Mouse (Mus musculus) naive thymus-derived CD4-positive, alpha-beta T cell, adult 2 months (primary cell): ENCODE results near the gene Adam10.

Experiments used
- DNase-seq: peaks from one replicate; pipeline ENCODE4 v3.0.0-alpha.2; 2011; ENCODE audit warnings: low read depth

Gene Adam10

GRCm38 (mm10) chr9:70678682-70679131, at the start of gene Adam10:
Gene Adam10 (plus strand): TSS chr9:70678997.
- peak; percentile 98 for DNase-seq

DNA sequence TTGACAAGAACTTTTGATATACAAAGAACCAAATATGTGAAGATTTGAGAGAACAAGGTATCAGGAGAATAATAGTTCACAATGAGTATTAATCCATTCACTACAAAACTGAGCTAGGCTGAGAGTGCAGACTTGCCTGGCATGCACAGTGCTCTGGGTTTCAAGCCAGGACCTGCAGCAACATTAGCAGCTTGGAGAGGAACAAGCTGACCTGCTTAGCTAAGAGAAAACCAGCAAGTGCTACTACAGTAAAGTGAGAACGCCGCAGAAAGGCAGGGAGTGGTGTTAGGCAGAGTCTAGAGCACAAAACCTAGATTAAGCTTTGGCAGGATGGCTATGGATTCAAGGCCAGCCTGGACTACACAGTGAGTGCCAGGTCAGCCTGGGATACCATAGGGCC, 49.1 kb upstream of the Adam10 start:
- DNase-seq = no peak

DNA sequence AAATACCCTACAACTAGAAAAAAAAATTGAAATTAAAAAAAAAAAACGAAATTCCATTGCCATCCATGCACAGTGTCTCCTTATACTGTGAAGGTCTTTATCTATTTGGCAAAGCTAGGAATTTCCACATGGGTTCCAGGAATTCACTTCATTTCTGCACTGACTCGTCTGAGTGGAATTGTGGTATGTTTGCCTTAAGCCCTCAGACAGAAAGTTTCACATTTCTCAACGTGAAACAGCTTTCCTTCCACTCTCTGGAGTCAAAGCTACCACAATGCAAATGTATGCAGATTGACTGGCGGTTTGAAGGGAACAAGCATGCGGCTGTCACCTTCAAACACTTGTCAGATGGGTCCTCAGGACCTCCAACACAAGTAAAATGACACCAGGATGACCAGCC, 47.1 kb upstream of the Adam10 start:
- DNase-seq = no peak

DNA sequence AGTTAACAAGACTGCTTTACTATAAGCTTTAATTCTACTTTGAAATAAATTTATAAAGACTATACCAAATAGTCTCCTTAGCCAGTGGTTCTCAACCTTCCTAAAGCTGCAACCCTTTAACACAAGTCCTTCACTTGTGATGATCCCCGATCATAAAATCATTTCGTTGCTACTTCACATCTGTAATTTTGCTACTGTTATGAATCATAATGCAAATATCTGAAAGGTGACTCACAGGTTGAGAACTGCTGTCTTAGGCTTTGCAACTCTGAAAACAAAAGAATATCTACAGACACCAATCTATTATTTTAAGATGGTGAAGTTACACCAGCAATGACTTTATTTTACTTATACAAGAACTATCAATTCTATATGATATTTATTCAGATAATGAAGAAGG, 42.0 kb upstream of the Adam10 start:
- DNase-seq = no peak

- DNase-seq = no peak
Observed at GRCm38 (mm10) chr9:70650260-70650659, 28.5 kb upstream of the Adam10 start.

DNA sequence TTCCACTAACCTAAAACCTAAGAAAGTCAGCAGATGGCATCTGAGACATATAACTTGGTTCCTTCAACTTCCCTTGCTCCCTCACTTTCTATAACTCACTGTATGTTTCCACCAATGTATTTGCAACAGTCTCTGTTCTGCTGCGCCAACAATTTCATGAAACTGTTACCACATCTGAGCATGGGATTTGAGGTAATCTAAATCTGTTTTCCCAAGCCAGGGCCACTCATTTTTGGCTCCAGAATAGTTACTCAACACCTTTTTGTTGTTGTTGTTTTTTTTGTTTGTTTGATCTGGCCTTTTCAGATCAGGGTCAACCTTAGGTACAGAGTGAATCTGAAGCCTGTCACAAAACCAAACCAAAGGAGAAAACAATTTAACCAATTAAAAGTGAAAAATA, 27.8 kb upstream of the Adam10 start:
- no peak for DNase-seq

DNA sequence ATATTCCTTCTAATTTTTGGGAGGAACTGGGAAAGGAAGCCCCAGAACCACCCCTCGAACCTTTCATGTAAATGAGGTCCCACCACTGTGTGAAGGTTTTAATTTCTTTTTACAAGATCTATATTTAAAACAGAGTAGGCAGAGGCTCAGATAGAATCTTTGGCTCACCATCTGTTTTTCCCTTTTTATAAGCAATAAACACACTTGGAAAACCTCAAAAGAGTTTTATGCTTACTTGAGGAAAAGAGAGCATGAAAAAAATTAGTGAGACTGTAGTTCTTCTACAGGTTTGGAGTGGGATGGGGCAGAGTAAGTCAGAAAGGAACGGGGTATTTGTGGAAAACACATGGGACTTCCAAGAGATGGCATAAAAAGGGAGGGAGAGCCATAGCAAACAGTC, 26.6 kb upstream of the Adam10 start:
- no peak for DNase-seq

- DNase-seq = no peak
Observed at GRCm38 (mm10) chr9:70653875-70654274, 24.9 kb upstream of the Adam10 start.

- no peak for DNase-seq
Observed at GRCm38 (mm10) chr9:70654496-70654895, 24.3 kb upstream of the Adam10 start.

DNA sequence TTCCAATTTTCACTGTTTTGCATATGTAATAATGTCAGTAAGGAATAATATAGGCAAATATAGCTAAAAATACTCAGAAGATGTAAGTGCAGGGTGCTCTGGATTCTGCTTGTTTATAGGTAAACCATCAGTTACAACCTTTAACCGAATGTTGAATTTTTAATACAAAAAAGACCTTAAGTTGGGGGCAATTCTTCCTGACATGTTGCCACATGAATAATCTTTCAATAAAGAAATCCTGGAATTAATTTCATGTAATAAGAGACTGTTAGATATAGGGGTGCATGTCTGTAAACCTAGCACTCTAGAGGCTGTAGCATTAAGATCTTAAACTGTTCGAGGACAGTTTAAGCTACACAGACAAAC, 23.1 kb upstream of the Adam10 start:
- DNase-seq = no peak

- DNase-seq = peak; percentile 89
Observed at GRCm38 (mm10) chr9:70656130-70657007, 22.4 kb upstream of the Adam10 start, which contains the start of gene Gm10642. Gene Gm10642 (plus strand): TSS chr9:70656251.

- DNase-seq = peak; percentile 100
Observed at GRCm38 (mm10) chr9:70657013-70657967, 21.5 kb upstream of the Adam10 start, which contains the start of gene Mindy2. Gene Mindy2 (minus strand): TSS chr9:70657174.

DNA sequence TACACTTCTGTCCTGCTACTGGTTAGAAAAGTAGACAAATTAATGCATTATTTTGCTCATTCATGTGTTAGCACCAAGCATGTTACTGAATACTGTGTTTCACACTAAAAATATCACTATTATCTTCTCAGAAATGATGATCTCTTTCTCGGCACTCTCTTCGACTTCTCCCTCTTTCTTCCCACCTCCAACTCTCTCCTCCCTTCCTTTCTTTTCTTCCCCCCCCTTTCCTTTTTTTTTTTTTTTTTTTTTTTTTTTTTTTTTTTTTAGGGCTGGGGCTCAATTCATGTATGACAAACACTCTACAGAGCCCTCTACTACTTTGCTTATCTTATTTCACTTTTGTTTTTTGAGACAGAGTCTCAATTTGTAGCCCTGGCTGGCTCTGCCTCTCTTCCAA, 20.5 kb upstream of the Adam10 start:
- DNase-seq = no peak

GRCm38 (mm10) chr9:70664847-70665246, 13.9 kb upstream of the Adam10 start:
- DNase-seq = no peak

- DNase-seq = no peak
Observed at GRCm38 (mm10) chr9:70665372-70666145, 13.2 kb upstream of the Adam10 start.

GRCm38 (mm10) chr9:70666811-70667210, 12.0 kb upstream of the Adam10 start:
- DNase-seq = no peak

- peak; percentile 43 for DNase-seq
Observed at GRCm38 (mm10) chr9:70668048-70668447, 10.7 kb upstream of the Adam10 start.

DNA sequence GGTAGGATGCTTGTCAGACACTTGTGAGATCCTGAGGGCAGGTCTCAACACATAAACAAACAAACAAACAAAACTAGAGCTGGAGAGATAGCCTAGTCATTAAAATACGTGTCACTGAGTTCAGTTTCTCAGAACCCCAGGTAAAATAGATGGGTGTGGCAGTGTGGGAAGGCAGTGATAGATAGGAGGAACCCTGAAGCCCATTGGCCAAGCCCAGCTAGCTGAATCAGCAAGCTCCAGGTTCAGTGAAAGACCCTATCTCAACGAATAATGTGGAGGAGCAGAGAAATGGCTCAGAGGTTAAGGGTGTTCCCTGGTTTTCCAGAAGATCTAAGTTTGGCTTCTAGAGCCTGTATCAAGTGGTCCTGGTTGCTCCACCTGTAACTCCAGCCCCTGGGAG, 9.6 kb upstream of the Adam10 start:
- DNase-seq = no peak

DNA sequence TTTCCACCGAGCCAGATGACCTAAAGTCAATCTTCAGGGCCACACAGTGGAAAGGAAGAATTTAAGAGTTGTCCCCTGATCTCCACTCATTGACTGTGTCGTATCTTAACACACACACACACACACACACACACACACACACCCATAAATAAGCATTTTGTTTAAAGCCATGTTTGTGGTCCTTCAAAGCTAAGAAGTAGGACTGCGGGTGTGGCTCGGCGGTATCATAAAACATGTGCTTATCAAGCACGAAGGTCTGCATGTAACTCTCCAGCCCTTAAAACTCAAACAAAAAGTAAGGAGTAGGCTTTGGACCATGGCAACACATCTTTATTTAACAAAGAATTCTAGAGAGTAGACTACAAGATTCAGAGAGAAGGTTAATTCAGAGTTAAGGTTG, 8.4 kb upstream of the Adam10 start:
- DNase-seq = no peak

DNA sequence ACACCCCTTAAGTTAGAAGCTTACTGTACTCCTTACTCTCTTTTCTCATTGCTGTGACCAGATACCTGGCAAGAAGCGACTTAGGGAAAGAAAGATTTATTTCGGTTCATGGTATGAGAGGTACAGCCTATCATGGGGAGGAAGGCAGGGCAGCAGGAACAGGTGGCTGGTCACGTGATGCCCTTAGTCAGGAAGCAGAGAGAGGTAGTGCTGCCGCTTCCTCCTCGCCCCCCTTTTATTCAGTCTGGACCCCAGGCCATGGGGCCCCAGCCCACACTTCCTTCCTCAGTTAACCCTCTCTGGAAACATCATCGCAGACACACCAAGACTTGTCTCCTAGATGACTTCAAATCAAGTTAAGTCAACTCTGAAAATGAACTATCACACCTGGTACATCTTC, 7.5 kb upstream of the Adam10 start:
- DNase-seq = peak; percentile 80

DNA sequence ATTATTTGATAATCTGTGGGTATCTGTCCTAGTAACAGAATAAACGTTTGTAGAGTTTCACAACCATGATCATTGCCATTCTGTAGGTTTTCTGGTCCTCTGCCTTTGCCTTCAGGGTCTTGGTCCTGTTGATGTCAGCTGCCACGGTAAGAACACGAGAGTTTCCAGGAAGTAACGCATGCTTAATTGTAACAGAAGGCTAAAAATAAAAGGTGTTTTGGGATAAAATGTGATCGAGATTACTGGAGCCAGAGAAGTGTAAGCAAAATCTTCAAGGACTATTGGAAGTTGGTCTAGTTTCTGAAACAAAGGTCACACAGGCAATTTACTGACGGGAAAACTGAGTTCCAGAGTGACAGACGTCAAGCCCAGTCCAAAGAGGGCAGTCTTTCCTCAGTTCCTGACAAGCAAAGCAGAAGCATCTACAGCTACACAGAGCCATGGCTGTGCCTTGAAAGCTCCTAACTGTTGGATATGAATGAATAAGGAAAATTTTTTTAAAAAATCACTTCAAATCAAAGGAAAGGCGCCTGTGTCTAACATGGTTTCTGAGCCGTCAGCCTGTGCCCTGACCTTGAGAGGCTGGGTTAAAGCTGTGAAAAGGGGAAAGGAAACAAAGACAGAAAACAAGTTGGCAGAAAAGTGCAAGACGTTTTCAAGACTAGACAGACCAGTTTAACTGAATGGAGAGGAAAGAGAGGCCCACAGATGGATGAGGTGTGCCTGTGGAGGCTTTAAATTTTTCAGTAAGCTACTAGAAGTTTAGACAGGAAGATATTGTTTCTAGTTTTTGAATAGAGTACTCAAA, 6.8 kb upstream of the Adam10 start:
- peak; percentile 60 for DNase-seq
